Mouse (Mus musculus): Measurements from ENCODE around the gene Ccnd3.

The Ccnd3 gene

DNA sequence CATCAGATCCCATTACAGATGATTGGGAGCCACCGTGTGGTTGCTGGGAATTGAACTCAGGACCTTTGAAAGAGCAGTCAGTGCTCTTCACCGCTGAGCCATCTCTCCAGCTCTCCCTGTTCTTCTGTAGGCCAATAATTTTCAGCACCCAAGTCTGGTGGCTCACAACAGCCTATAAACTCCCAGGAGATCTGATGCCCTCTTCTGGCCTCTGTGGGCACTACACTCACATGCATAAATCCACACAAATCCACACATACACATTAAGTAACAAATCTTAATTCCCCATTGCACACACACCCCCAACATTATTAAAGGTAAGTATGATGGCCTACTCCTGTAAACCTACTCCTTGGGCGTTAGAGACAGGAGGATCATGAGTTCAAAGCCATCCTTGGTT lies 11.4 kb downstream of the Ccnd3 start:
- no peak for DNase-seq

DNA sequence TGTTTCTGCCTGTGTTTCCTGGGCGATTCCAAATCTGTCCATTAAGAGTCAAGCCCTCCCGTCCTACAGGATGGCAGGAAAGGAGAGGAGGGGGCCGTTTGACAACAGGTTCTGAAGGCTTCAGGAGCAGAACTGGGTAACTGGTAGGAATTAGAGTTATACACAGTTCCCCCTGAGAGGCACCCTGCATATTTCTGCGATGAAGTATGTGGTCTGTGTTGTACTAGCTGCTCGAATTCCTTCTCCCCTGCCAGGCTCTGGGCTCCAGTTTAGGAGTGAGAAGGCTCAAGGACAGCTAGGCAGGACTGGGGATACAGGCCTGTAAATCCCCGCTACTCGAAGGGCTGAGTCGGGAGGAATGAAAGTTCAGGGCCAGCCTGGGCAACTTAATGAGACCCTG lies 13.4 kb downstream of the Ccnd3 start:
- no peak for DNase-seq

- no peak for DNase-seq
These were observed 16.9 kb downstream of the Ccnd3 start for GRCm38 (mm10) chr17:47521551-47522258.

GRCm38 (mm10) chr17:47522536-47522935 lies 17.7 kb downstream of the Ccnd3 start:
- no peak for DNase-seq

- no peak for DNase-seq
These were observed 18.4 kb downstream of the Ccnd3 start for GRCm38 (mm10) chr17:47523211-47523682.

DNA sequence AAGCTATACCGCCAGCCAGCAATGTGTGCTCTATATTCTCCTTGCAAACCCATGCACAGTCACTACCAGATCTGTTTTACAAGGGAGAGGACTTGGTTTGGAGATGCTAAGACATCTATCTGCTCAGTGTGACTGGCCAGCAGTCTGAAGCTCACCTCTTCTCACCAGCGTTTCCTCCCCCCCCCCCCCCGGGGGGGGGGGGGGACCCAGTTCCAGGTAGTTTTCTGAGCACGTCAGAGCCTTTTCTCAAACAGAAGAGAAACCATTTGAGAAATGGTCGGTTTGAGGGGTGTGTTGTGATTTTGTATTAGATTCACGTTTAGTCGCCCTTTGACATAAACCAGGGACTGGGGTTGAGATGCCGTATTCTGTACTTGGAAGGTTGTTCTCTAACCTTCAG lies 19.2 kb downstream of the Ccnd3 start:
- no peak for DNase-seq

GRCm38 (mm10) chr17:47524991-47525390 lies 20.1 kb downstream of the Ccnd3 start:
- DNase-seq = no peak

DNA sequence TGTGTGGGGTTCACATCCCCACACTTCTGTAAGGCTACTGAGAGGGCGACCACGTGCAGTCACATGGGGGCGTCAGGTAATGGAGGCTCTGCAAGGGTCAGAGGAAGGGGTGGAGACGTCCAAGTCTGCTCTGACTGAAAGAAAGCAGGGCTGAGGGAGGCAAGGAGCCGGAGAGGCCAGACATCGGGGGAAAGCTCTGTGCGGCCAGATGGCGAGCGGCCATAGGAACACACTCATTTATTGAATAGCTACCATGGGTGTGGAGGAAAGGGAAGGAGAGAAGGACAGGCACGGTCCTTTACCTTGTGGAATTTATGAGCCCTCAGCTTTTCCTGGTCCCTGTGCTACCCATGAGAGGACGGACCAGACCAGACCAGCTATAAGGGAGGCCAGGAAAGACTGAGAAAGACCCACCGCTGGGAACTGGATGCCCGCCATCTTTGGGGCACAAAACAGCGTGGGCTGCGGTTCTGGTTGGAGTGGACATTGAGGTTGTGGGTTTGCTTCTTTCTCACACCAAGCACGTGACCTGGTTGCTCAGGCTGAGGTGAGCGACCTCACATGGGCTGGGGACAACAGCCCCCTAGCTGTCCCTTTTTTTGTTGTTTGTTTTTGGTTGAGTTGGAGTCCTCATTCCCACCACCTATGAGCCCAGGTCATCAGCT lies 22.1 kb downstream of the Ccnd3 start:
- DNase-seq = no peak

GRCm38 (mm10) chr17:47527581-47528300 lies 22.9 kb downstream of the Ccnd3 start:
- no peak for DNase-seq

GRCm38 (mm10) chr17:47528919-47529318 lies 24.1 kb downstream of the Ccnd3 start:
- no peak for DNase-seq

DNA sequence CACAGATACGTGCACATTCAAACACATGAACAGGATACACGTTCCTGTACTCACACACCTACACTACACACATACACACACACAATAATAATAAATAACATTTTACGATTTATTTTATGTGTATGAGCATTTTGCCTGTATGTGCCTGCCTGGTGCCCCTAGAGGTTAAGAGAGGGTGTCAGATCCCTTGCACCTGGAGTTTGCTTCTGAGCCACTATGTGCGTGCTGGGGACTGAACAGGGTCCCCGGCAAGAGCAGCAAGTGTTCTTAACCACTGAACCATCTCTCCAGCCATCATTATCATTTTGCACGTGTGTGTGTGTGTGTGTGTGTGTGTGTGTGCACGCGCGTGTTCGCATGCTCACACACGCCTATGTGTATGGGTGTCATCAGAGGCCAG lies 24.7 kb downstream of the Ccnd3 start:
- DNase-seq = no peak

GRCm38 (mm10) chr17:47531387-47531818 lies 26.6 kb downstream of the Ccnd3 start:
- no peak for DNase-seq

DNA sequence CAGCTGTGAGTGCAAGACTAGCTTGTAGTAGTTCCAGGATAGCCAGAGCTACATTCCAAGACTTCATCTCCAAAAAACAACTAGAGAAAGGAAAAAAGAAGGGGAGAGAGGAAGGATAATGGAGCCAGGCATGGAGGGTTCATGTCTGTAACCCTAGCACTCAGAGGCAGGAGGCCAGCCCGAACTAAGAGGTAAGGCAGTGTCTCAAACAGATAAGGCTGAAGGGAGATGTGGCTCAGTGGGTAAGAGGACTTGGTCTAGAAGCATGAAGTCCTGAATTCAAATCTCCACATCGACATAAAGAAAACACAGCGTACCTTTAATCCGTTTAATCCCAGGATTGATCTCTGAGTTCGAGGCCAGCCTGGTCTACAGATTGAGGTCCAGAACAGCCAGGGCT lies 27.5 kb downstream of the Ccnd3 start:
- DNase-seq = no peak

DNA sequence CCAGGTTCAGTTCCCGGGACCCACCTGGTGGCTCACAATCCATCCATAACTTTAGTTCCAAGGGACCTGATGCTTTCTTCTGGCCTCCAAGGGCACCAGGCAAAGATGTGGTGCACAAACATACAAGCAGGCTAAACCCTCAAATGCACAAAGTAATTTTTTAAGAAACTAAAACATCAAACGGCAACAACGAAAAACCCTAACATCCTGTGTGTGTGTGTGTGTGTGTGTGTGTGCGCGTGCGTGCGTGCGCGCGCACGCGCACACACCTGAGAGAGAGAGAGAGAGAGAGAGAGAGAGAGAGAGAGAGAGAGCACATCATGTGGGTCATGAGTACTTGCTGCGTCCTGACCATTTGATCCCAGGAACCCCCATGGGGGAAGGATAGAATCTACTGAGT lies 28.8 kb downstream of the Ccnd3 start:
- no peak for DNase-seq

- DNase-seq = no peak
These were observed 31.0 kb downstream of the Ccnd3 start for GRCm38 (mm10) chr17:47535812-47536236.

DNA sequence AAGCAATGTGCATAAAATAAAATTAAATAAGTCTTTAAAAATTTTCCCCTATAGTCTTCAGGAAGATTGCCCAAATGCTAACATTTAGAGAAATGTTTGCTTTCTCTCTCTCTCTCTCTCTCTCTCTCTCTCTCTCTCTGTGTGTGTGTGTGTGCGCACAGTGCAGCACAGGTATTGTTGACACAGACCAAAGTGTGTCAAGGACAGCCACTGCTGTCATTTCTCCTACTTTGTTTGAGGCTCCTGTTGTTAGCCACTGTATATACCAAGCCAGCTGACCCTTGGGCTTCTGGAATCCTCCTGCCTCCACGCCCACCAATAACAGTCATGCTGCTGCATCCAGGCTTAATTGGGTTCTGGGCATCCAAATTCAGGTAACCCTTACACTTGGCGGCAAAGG lies 33.2 kb downstream of the Ccnd3 start:
- DNase-seq = no peak

GRCm38 (mm10) chr17:47539128-47539527 lies 34.3 kb downstream of the Ccnd3 start:
- no peak for DNase-seq

DNA sequence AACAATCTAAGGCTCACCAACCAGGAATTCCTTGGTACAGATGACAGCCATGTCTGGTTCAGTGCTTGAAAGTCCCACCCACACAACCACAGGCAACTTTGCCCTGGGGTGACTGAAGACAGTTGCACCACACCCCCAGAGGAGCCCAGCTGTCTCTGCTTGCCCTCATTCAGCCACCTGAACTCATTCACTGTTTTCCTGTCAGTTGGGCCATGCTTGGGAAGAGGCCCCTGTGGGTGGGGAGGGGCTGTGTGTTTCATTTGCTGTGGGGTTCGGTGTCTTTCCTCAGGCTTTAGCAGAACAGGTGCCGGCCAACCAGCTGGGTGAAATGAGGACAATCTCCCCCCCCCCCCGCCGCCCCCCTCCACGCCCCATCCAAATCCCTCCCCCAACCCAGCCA lies 37.2 kb downstream of the Ccnd3 start:
- DNase-seq = no peak

DNA sequence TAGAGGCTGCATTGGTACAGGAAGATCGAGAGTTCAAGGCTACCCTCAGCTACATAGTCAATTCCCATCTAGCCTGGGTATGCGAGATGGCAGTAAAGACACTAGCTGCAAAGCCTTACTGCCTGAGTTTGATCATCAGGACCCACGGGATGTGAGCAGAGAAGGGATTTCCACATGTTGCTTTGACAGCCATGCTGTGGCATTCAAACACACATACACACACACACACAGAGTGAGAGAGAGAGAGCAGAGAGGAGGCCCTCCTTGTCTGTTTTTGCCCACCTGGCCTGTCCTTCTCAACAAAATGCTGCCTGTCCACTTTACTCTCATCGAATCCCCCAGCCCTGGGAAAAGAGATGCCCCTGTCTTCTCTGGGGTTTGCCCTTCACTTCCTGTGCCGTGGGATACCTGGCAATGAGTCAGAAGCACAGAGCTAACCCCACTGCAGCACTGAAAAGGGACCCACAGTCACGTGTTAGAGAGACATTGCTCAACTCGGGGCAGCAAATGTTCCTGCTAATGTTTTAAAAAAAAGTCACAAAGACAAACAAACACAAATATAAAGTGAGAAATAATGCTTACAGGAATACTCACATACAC lies 38.3 kb downstream of the Ccnd3 start:
- no peak for DNase-seq

DNA sequence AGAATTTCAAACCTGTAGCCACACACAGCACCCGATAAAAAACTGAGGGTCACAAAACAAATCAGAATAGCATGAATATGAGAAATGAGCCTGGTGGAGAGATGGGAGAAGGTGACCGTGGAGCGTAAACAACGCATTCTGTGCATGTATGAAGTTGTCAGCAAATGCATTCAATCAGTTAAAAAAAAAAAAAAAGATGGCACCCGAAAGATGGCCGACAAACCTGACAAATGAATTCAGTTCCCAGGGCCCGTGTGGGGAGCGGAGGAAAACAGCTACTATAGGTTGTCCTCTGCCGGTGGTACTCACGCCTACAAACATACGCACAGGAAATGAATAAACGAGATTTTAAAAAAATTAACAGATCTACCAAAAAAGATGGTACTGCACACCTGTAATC lies 40.3 kb downstream of the Ccnd3 start:
- DNase-seq = no peak

DNA sequence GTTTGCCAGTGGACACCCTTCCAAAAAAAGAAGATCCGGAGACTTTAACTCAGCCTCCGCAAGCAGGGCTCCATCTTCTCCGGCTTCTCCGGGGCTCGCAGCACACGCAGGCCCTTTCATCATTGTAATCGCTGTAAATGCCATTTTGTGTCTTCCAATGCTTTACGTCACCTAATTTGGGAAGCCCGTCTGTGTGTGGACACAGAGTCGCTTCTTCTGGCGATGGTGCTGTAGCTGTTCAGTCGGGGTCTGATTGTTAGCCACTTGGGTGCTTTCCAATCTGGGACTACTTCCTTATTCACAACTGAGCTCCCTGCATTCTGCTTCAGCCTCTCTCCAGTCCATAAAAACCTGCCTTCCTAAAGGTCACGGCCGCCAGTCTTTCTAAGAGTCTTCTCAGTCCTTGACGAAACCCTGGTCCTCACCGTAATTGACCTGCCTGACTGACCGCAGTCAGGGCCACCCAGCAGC lies 41.0 kb downstream of the Ccnd3 start:
- DNase-seq = no peak

- no peak for DNase-seq
These were observed 46.2 kb downstream of the Ccnd3 start for GRCm38 (mm10) chr17:47551049-47551448.

- DNase-seq = no peak
These were observed 48.1 kb downstream of the Ccnd3 start for GRCm38 (mm10) chr17:47552994-47553393.
